Mouse (Mus musculus): Measurements from ENCODE around the gene Taf1b. TPM values are rescaled to one million over a fixed set of nuclear protein-coding genes. Genes with fewer than 3 reads are reported as not detected.
A peak's percentile ranks its signal among the peaks of the same experiment; 100 is the strongest.
"Not testable (repeated sequence)": the region's sequence is repeated elsewhere in the genome, so short reads cannot be mapped to it uniquely, and the experiment has no call there.

Gene Taf1b
- polyA plus RNA-seq, 1 experiment from 2014 or later = 26.9 TPM

DNA sequence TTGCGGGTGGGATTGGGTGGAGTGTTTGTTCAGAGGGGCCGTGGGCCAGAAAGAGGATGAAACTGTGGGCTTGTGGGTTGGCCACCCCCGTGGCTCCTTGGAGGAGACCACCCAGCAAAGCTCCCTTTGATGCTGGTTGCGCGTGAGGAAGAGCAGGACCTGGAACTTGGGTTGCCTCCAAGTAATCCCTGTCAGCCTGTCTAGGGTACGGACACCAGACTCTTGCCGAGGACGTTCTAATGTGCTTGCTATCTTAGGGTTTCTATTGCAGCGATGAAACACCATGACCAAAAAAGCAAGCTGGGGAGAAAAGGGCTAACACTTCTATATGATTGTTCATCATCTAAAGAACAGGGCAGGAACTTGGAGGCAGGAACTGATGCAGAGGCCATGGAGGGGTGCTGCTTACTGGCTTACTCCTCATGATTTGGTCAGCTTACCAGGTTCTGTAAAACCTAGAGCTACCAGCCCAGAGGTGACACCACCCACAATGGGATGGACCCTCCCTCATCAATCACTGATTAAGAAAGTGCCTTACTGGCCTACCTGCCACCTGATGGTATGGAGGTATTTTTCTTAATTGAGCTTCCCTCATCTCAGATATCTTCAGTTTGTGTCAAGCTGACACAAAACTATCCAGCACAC, 804 bp downstream of the Taf1b start:
- Histone ChIP-seq H3K9ac (replicated peaks) (peak overlapping the region; percentile 73), H3K4me3 (peak overlapping the region; percentile 77), H3K4me2 (replicated peaks) (peak overlapping the region; percentile 56), H3K27ac (replicated peaks) (0 out of 2 replicates have a peak overlapping the region, but pooled peaks have one; percentile 30)
- H3K4me1 ChIP-seq, H3K9me3 ChIP-seq, H3K36me3 ChIP-seq, H3K27me3 ChIP-seq: not testable (repeated sequence)
- 3% methylated on average over 9 of the region's 9 CpGs for WGBS
- ATAC-seq (ENCODE audit: low FRiP score, low read depth) = peak; percentile 12; the same call in 1 of the 2 replicates

DNA sequence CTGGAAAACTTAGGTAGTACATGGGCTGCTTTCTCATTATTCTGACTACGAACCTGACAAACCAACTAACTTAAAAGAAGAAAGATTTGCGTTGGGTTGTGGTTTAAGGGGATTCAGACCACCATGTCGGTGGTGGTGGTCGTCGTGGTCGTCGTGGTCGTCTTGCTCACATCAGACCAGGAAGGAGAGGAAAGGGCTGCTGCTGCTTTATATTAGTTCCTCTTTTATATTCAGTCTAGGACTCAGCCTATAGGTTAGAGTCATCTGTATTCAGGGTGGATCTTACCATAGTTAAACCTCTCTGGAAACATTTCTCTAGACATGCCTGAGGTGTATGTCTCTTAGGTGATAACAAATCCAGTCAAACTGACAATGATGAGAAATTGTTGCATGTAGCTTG, 19.0 kb downstream of the Taf1b start:
- H3K36me3 ChIP-seq = peaks cover 68% of the 10 kb centered on the region
- no peaks in the 10 kb centered on the region for H3K9me3 ChIP-seq
- no peaks in the 10 kb centered on the region for H3K27me3 ChIP-seq
- no peak overlapping the region for H3K9ac ChIP-seq (replicated peaks)
- WGBS = 92% methylated on average over 8 of the region's 8 CpGs
- no peak for ATAC-seq (ENCODE audit: low FRiP score, low read depth)
- no peak overlapping the region for H3K4me3 ChIP-seq
- H3K4me2 ChIP-seq (replicated peaks) = no peak overlapping the region
- H3K4me1 ChIP-seq = no peaks in the 10 kb centered on the region
- no peak overlapping the region for H3K27ac ChIP-seq (replicated peaks)

GRCm38 (mm10) chr12:24521076-24521475, 22.9 kb downstream of the Taf1b start:
- WGBS = 88% methylated on average over 3 of the region's 3 CpGs
- no peak overlapping the region for H3K27ac ChIP-seq (replicated peaks)

DNA sequence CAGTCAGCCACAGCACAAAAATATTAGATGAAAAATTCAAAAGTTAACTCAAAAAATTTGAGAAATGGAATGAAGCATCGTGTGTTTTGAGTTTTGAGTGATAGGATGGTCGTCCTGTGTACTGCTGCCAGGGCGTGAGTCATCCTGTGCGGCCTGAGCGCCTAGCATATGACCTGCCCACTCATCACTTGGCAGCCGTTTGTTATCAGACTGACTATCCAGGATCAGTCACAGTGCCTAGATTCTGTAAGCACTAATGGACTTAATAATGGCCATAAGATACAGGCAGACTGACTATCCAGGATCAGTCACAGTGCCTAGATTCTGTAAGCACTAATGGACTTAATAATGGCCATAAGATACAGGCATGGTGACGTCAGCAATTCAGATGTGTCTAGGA, 26.9 kb downstream of the Taf1b start:
- ATAC-seq (ENCODE audit: low FRiP score, low read depth); H3K9ac ChIP-seq (replicated peaks); H3K4me1 ChIP-seq; H3K27me3 ChIP-seq; H3K4me3 ChIP-seq; H3K4me2 ChIP-seq (replicated peaks); H3K27ac ChIP-seq (replicated peaks); H3K9me3 ChIP-seq: not testable (repeated sequence)
- WGBS = 90% methylated on average over 7 of the region's 7 CpGs
- 0 out of 2 replicates have a peak, but pooled peaks cover 11% of the 10 kb centered on the region for H3K36me3 ChIP-seq

More at GRCm38 (mm10) chr12:24521076-24521475, 22.9 kb downstream of the Taf1b start:
- H3K4me2 ChIP-seq (replicated peaks) = no peak overlapping the region
- no peak overlapping the region for H3K4me3 ChIP-seq
- no peaks in the 10 kb centered on the region for H3K4me1 ChIP-seq
- no peak for ATAC-seq (ENCODE audit: low FRiP score, low read depth)
- peaks cover 38% of the 10 kb centered on the region for H3K36me3 ChIP-seq
- H3K9me3 ChIP-seq = no peaks in the 10 kb centered on the region
- H3K9ac ChIP-seq (replicated peaks) = no peak overlapping the region
- H3K27me3 ChIP-seq = no peaks in the 10 kb centered on the region

- Histone ChIP-seq H3K4me2 (replicated peaks) (no peak overlapping the region), H3K4me1 (peaks cover 14% of the 10 kb centered on the region), H3K4me3 (no peak overlapping the region), H3K27ac (replicated peaks) (no peak overlapping the region), H3K36me3 (0 out of 2 replicates have a peak, but pooled peaks cover 6% of the 10 kb centered on the region), H3K27me3 (no peaks in the 10 kb centered on the region), H3K9ac (replicated peaks) (no peak overlapping the region), H3K9me3 (no peaks in the 10 kb centered on the region)
- 65% methylated on average over 5 of the region's 5 CpGs for WGBS
- no peak for ATAC-seq (ENCODE audit: low FRiP score, low read depth)
Measured at GRCm38 (mm10) chr12:24536390-24536789, 38.2 kb downstream of the Taf1b start.

DNA sequence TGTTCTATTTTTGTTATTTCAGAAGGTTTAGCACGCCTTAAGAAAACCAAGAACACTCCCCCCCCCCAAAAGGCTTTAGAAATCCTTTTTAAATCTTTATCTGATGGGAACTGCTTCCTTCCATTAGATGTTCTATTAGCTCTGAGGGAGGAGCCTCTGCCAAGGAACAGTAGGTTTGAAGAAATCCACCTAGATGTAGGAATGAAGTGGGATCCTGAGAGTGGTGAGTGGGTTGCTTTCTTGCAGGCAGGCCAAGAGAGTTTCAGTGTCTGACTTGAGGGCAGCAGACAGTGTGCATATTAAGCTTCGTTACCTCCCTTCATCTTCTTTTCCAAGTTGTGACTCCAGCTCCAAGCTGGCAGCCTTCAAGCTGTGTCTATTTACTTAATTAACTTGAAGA, 39.0 kb downstream of the Taf1b start:
- Histone ChIP-seq H3K4me2 (replicated peaks) (no peak overlapping the region), H3K36me3 (0 out of 2 replicates have a peak, but pooled peaks cover 3% of the 10 kb centered on the region), H3K9ac (replicated peaks) (no peak overlapping the region), H3K27me3 (no peaks in the 10 kb centered on the region), H3K27ac (replicated peaks) (no peak overlapping the region), H3K4me3 (no peak overlapping the region), H3K9me3 (no peaks in the 10 kb centered on the region), H3K4me1 (peaks cover 14% of the 10 kb centered on the region)
- WGBS = 60% methylated on average over 2 of the region's 2 CpGs
- no peak for ATAC-seq (ENCODE audit: low FRiP score, low read depth)

- no peak for ATAC-seq (ENCODE audit: low FRiP score, low read depth)
Measured at GRCm38 (mm10) chr12:24537965-24538364, 39.8 kb downstream of the Taf1b start.

DNA sequence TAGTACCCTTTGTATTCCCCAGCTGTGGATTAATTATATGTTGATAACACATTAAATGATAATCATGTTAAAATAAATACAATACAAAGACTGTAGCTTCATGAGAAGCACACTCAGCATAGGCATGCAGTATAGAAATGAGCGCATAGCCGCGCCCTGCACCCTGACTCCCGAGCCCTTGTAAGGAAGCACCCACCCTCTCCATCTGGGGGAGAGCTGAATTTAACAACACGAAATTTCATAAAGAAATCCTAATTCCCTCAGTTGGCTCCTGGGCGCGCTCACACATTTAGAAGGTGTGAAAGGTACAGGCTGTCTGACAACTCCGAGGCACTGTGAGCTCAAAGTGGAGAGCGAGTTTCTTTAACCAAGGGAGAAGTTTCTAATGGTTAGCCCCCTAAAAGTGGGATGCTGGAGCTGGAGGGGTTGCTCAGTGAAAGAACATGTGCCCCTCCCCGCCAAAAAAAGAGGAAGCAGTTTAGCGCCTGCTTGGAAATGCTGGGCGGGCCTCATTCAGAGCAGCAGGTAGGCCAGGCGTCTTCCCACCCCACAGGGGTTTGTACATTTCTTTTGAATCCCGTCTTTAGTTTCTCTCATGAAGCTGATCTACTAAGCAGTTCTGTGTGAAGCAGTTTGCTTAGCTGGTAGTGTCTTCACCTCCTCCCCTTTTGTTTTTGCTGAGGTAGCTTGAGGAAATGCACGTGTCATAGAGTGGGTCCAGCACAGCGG, 43.4 kb downstream of the Taf1b start:
- WGBS = 83% methylated on average over 16 of the region's 16 CpGs
- ATAC-seq (ENCODE audit: low FRiP score, low read depth) = no peak
- H3K4me3 ChIP-seq = no peak overlapping the region
- H3K9ac ChIP-seq (replicated peaks) = no peak overlapping the region
- H3K4me1 ChIP-seq = peaks cover 6% of the 10 kb centered on the region; the same call in 1 of the 2 replicates
- H3K36me3 ChIP-seq = peaks cover 6% of the 10 kb centered on the region
- H3K9me3 ChIP-seq = no peaks in the 10 kb centered on the region
- H3K27me3 ChIP-seq = no peaks in the 10 kb centered on the region
- H3K4me2 ChIP-seq (replicated peaks) = no peak overlapping the region
- H3K27ac ChIP-seq (replicated peaks) = no peak overlapping the region

More at GRCm38 (mm10) chr12:24537965-24538364, 39.8 kb downstream of the Taf1b start:
- H3K4me2 ChIP-seq (replicated peaks) = no peak overlapping the region
- H3K4me1 ChIP-seq = peaks cover 14% of the 10 kb centered on the region
- WGBS = 73% methylated on average over 4 of the region's 4 CpGs
- no peaks in the 10 kb centered on the region for H3K27me3 ChIP-seq
- H3K27ac ChIP-seq (replicated peaks) = no peak overlapping the region
- H3K4me3 ChIP-seq = no peak overlapping the region
- H3K36me3 ChIP-seq = no peaks in the 10 kb centered on the region
- no peaks in the 10 kb centered on the region for H3K9me3 ChIP-seq
- H3K9ac ChIP-seq (replicated peaks) = no peak overlapping the region

- no peak overlapping the region for H3K4me2 ChIP-seq (replicated peaks)
- H3K4me3 ChIP-seq = no peak overlapping the region
- no peak overlapping the region for H3K9ac ChIP-seq (replicated peaks)
- 92% methylated on average over 8 of the region's 8 CpGs for WGBS
- no peaks in the 10 kb centered on the region for H3K27me3 ChIP-seq
- H3K27ac ChIP-seq (replicated peaks) = no peak overlapping the region
- ATAC-seq (ENCODE audit: low FRiP score, low read depth) = no peak
- peaks cover 14% of the 10 kb centered on the region for H3K36me3 ChIP-seq
- H3K4me1 ChIP-seq = no peaks in the 10 kb centered on the region
- H3K9me3 ChIP-seq = no peaks in the 10 kb centered on the region
Measured at GRCm38 (mm10) chr12:24547686-24548085, 49.5 kb downstream of the Taf1b start.

DNA sequence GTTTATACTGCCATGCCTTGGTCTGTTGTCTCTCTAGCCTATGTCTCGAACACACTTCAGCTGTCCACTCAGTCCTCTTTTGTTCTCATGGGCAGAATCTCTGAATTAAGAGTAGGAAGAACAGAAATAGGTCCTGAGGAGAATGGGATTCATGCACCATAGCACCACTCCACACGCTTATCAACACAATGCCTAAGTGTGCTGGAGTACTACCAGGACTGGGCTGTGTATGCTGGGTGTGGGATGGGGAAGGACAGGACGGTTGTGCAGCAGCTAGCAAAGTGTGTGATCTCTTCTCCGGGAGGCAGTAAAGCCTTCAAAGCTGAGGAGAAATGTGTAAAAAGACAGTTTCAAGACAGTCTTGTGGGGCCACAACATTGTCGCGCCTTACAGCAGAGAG, 50.7 kb downstream of the Taf1b start:
- no peak for ATAC-seq (ENCODE audit: low FRiP score, low read depth)
- 71% methylated on average over 6 of the region's 6 CpGs for WGBS
- Histone ChIP-seq H3K4me2 (replicated peaks) (no peak overlapping the region), H3K9ac (replicated peaks) (no peak overlapping the region), H3K4me3 (no peak overlapping the region), H3K9me3 (no peaks in the 10 kb centered on the region), H3K36me3 (peaks cover 14% of the 10 kb centered on the region), H3K27ac (replicated peaks) (no peak overlapping the region), H3K27me3 (no peaks in the 10 kb centered on the region), H3K4me1 (no peaks in the 10 kb centered on the region)

DNA sequence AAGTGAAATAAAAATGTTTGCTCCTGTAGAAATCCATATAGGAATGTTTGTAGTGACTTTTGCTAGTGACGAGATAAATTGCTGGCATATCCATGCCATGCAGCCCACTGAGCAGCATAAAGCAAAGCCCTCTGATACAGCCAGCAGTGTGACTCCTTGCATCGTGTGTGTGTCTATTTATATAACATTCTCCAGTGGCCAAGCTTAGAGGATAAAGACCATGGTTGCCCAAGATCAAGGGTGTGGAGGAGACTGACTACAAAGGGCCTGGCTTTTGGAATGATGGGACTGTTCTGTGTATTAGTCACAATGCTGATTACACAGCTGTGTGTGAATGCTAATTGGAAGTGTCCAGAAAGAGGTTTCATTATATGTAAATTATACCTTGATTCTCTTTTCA, 54.4 kb downstream of the Taf1b start:
- ATAC-seq (ENCODE audit: low FRiP score, low read depth) = no peak
- 71% methylated on average over 2 of the region's 2 CpGs for WGBS
- H3K36me3 ChIP-seq = peaks cover 11% of the 10 kb centered on the region

GRCm38 (mm10) chr12:24555976-24556375, 57.8 kb downstream of the Taf1b start:
- no peaks in the 10 kb centered on the region for H3K4me1 ChIP-seq
- H3K27ac ChIP-seq (replicated peaks) = no peak overlapping the region
- H3K4me2 ChIP-seq (replicated peaks) = no peak overlapping the region
- peaks cover 10% of the 10 kb centered on the region; the same call in 1 of the 2 replicates for H3K36me3 ChIP-seq
- 87% methylated on average over 8 of the region's 8 CpGs for WGBS
- no peak overlapping the region for H3K4me3 ChIP-seq
- H3K9ac ChIP-seq (replicated peaks) = no peak overlapping the region
- H3K9me3 ChIP-seq = no peaks in the 10 kb centered on the region
- no peaks in the 10 kb centered on the region for H3K27me3 ChIP-seq
- ATAC-seq (ENCODE audit: low FRiP score, low read depth) = no peak

More for the DNA sequence above, 54.4 kb downstream of the Taf1b start:
- no peak overlapping the region for H3K9ac ChIP-seq (replicated peaks)
- H3K4me2 ChIP-seq (replicated peaks) = no peak overlapping the region
- no peaks in the 10 kb centered on the region for H3K4me1 ChIP-seq
- no peak overlapping the region for H3K4me3 ChIP-seq
- no peak overlapping the region for H3K27ac ChIP-seq (replicated peaks)
- no peaks in the 10 kb centered on the region for H3K27me3 ChIP-seq
- H3K9me3 ChIP-seq = no peaks in the 10 kb centered on the region
